Mouse (Mus musculus): ENCODE measurements at regions not wholly inside any gene's neighbourhood (a gene's known extent, or its start where the extent isn't known, plus 50 kb on each side); places are given as distances from the start of the nearest gene placed in this dataset.
A peak's percentile ranks its signal among the peaks of the same experiment; 100 is the strongest.

- Histone ChIP-seq H3K4me1 (replicated peaks; ENCODE audit: control insufficient read depth, insufficient read depth, low read length) (no peaks in the 10 kb centered on the region), H3K27ac (ENCODE audit: control insufficient read depth, insufficient read depth, low read length) (no peak overlapping the region), H3K4me3 (ENCODE audit: control insufficient read depth, insufficient read depth, low read length) (no peak overlapping the region), H3K27me3 (ENCODE audit: control insufficient read depth, insufficient read depth, low read length) (no peaks in the 10 kb centered on the region), H3K36me3 (ENCODE audit: control insufficient read depth, insufficient read depth, low read length) (no peaks in the 10 kb centered on the region)
- TF ChIP-seq CTCF (IDR thresholded peaks at IDR 0.05; ENCODE audit: borderline replicate concordance, control insufficient read depth, extremely low read depth, insufficient read depth, low read length, poor library complexity) (no peak), POLR2A (IDR thresholded peaks at IDR 0.05; ENCODE audit: control insufficient read depth, extremely low read depth, insufficient read depth, low read length, poor library complexity) (no peak)
- WGBS: 82% methylated on average over 2 of the region's 2 CpGs
- no peak for DNase-seq
Observed at GRCm38 (mm10) chr3:60407426-60407825, 65.2 kb upstream of the Mbnl1 start.

DNA sequence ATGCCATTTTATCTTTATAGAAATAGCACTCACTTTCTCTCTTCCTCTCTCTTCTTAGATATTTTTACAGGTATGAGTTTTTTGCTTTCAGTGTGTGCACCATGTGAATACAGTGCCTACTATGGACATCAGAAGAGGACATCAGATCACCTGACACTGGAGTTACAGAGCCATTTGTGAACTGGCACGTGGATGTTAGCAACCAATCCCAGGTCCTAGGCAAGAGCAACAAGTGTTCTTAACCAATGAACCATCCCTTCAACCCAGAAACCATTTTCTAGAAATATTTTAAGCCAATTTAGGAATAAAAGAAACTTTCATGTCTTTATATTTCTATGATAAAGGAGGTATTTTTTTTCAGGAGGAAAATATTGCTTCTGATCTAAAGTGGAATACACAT lies 64.7 kb upstream of the Mbnl1 start:
- WGBS: 34% methylated on average over 1 of the region's 1 CpGs

GRCm38 (mm10) chr3:60408553-60409282 lies 63.9 kb upstream of the Mbnl1 start:
- Histone ChIP-seq H3K4me3 (ENCODE audit: control insufficient read depth, insufficient read depth, low read length) (peak overlapping the region; percentile 31), H3K36me3 (ENCODE audit: control insufficient read depth, insufficient read depth, low read length) (no peaks in the 10 kb centered on the region), H3K27me3 (ENCODE audit: control insufficient read depth, insufficient read depth, low read length) (no peaks in the 10 kb centered on the region), H3K27ac (ENCODE audit: control insufficient read depth, insufficient read depth, low read length) (peak overlapping the region; percentile 88), H3K4me1 (replicated peaks; ENCODE audit: control insufficient read depth, insufficient read depth, low read length) (peaks cover 2% of the 10 kb centered on the region)
- TF ChIP-seq CTCF (IDR thresholded peaks at IDR 0.05; ENCODE audit: borderline replicate concordance, control insufficient read depth, extremely low read depth, insufficient read depth, low read length, poor library complexity) (no peak), POLR2A (IDR thresholded peaks at IDR 0.05; ENCODE audit: control insufficient read depth, extremely low read depth, insufficient read depth, low read length, poor library complexity) (no peak)
- DNase-seq: peak; percentile 43
- under 1% methylated on average over 7 of the region's 7 CpGs for WGBS

More for the DNA sequence above, 64.7 kb upstream of the Mbnl1 start:
- Histone ChIP-seq H3K27me3 (ENCODE audit: control insufficient read depth, insufficient read depth, low read length) (no peaks in the 10 kb centered on the region), H3K4me1 (replicated peaks; ENCODE audit: control insufficient read depth, insufficient read depth, low read length) (no peaks in the 10 kb centered on the region), H3K36me3 (ENCODE audit: control insufficient read depth, insufficient read depth, low read length) (no peaks in the 10 kb centered on the region), H3K27ac (ENCODE audit: control insufficient read depth, insufficient read depth, low read length) (no peak overlapping the region), H3K4me3 (ENCODE audit: control insufficient read depth, insufficient read depth, low read length) (no peak overlapping the region)
- no peak for DNase-seq
- TF ChIP-seq POLR2A (IDR thresholded peaks at IDR 0.05; ENCODE audit: control insufficient read depth, extremely low read depth, insufficient read depth, low read length, poor library complexity) (no peak), CTCF (IDR thresholded peaks at IDR 0.05; ENCODE audit: borderline replicate concordance, control insufficient read depth, extremely low read depth, insufficient read depth, low read length, poor library complexity) (no peak)

DNA sequence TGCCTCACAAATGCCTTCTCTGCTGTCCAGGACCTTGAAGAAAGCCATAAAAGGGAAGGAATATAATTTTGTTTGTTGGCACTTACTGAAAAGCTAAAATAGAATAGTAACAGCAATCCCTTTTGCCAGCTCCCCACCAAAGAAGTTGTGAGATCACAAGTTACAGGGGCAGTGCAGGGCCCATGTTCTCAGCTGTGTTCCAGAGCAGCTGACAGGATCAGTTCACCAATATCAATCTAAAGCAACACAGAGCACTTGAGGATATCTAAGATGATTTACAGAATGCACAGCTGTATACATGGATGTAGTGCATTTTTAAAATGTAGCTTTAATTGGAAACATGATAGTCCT lies 63.4 kb upstream of the Mbnl1 start:
- Histone ChIP-seq H3K4me1 (replicated peaks; ENCODE audit: control insufficient read depth, insufficient read depth, low read length) (peaks cover 3% of the 10 kb centered on the region), H3K36me3 (ENCODE audit: control insufficient read depth, insufficient read depth, low read length) (no peaks in the 10 kb centered on the region), H3K27ac (ENCODE audit: control insufficient read depth, insufficient read depth, low read length) (peak overlapping the region; percentile 83), H3K4me3 (ENCODE audit: control insufficient read depth, insufficient read depth, low read length) (no peak overlapping the region), H3K27me3 (ENCODE audit: control insufficient read depth, insufficient read depth, low read length) (no peaks in the 10 kb centered on the region)
- no peak for DNase-seq
- TF ChIP-seq POLR2A (IDR thresholded peaks at IDR 0.05; ENCODE audit: control insufficient read depth, extremely low read depth, insufficient read depth, low read length, poor library complexity) (no peak), CTCF (IDR thresholded peaks at IDR 0.05; ENCODE audit: borderline replicate concordance, control insufficient read depth, extremely low read depth, insufficient read depth, low read length, poor library complexity) (no peak)

GRCm38 (mm10) chr3:60411746-60412145 lies 60.9 kb upstream of the Mbnl1 start:
- Histone ChIP-seq H3K27ac (ENCODE audit: control insufficient read depth, insufficient read depth, low read length) (no peak overlapping the region), H3K27me3 (ENCODE audit: control insufficient read depth, insufficient read depth, low read length) (no peaks in the 10 kb centered on the region), H3K36me3 (ENCODE audit: control insufficient read depth, insufficient read depth, low read length) (no peaks in the 10 kb centered on the region), H3K4me1 (replicated peaks; ENCODE audit: control insufficient read depth, insufficient read depth, low read length) (peaks cover 6% of the 10 kb centered on the region), H3K4me3 (ENCODE audit: control insufficient read depth, insufficient read depth, low read length) (no peak overlapping the region)
- no peak for TF ChIP-seq POLR2A (IDR thresholded peaks at IDR 0.05; ENCODE audit: control insufficient read depth, extremely low read depth, insufficient read depth, low read length, poor library complexity)
- no peak for TF ChIP-seq CTCF (IDR thresholded peaks at IDR 0.05; ENCODE audit: borderline replicate concordance, control insufficient read depth, extremely low read depth, insufficient read depth, low read length, poor library complexity)
- DNase-seq: no peak
- WGBS: 44% methylated on average over 1 of the region's 1 CpGs

DNA sequence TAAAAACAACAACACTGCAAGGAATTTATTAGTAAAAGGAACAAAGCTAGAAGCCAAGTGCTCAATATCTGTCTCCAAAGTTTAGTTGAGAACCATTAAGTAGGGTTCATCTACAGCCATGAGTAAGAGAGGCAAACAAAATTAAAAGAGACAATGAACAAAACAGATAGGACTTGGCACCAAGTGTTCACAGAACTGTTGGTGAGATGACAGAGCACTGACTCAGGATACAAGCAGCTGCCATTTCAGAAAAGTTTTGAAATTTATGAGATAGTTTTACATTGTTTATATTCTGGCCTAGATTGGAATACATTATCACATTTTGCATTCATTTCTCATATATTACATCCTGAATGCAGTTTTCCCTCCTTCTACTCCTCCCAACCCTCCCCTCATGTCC lies 60.4 kb upstream of the Mbnl1 start:
- Histone ChIP-seq H3K27ac (ENCODE audit: control insufficient read depth, insufficient read depth, low read length) (no peak overlapping the region), H3K27me3 (ENCODE audit: control insufficient read depth, insufficient read depth, low read length) (no peaks in the 10 kb centered on the region), H3K36me3 (ENCODE audit: control insufficient read depth, insufficient read depth, low read length) (no peaks in the 10 kb centered on the region), H3K4me3 (ENCODE audit: control insufficient read depth, insufficient read depth, low read length) (no peak overlapping the region), H3K4me1 (replicated peaks; ENCODE audit: control insufficient read depth, insufficient read depth, low read length) (peaks cover 6% of the 10 kb centered on the region)
- no peak for DNase-seq
- TF ChIP-seq CTCF (IDR thresholded peaks at IDR 0.05; ENCODE audit: borderline replicate concordance, control insufficient read depth, extremely low read depth, insufficient read depth, low read length, poor library complexity) (no peak), POLR2A (IDR thresholded peaks at IDR 0.05; ENCODE audit: control insufficient read depth, extremely low read depth, insufficient read depth, low read length, poor library complexity) (no peak)

DNA sequence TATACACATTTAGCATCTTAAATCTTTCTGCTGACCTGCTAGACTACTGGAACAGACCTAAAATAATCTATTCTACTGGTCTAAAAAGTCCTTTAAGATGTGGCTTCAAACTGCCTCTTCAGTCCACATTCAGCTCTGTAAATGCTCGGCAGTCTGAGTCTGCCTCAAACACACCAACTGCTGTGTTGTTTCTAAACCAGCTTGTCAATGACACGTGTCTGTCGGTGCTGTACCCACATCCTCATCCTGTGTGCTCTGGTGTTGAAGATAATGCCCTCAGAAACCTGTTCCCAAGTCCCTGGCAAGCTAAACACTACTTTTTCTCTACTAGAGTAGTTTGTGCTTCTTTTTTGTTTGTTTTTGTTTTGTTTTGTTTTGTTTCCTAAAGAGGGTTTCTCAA lies 58.9 kb upstream of the Mbnl1 start:
- H3K27ac ChIP-seq (ENCODE audit: control insufficient read depth, insufficient read depth, low read length): peak overlapping the region; percentile 92
- H3K36me3 ChIP-seq (ENCODE audit: control insufficient read depth, insufficient read depth, low read length): no peaks in the 10 kb centered on the region
- H3K4me1 ChIP-seq (replicated peaks; ENCODE audit: control insufficient read depth, insufficient read depth, low read length): peaks cover 6% of the 10 kb centered on the region
- WGBS: under 1% methylated on average over 3 of the region's 3 CpGs
- peak; percentile 68 for DNase-seq
- H3K27me3 ChIP-seq (ENCODE audit: control insufficient read depth, insufficient read depth, low read length): no peaks in the 10 kb centered on the region
- H3K4me3 ChIP-seq (ENCODE audit: control insufficient read depth, insufficient read depth, low read length): no peak overlapping the region
- TF ChIP-seq CTCF (IDR thresholded peaks at IDR 0.05; ENCODE audit: borderline replicate concordance, control insufficient read depth, extremely low read depth, insufficient read depth, low read length, poor library complexity): no peak
- TF ChIP-seq POLR2A (IDR thresholded peaks at IDR 0.05; ENCODE audit: control insufficient read depth, extremely low read depth, insufficient read depth, low read length, poor library complexity): no peak

Measured in thymus, adult 2 months (tissue).